Mouse (Mus musculus) lung, adult 2 months (tissue): Measurements from ENCODE around the gene Tnfrsf14. TPM values are rescaled to one million over a fixed set of nuclear protein-coding genes. Genes with fewer than 3 reads are reported as not detected.

Experiments used
- DNase-seq: peaks from one replicate; pipeline ENCODE4 v3.0.0; 2022
- H3K4me1 ChIP-seq: fragments of 200-500 bp; 2 replicates; pipeline ENCODE4 v1.6.1; 2011; ENCODE audit warnings: low read length; ENCODE audit not compliant: control insufficient read depth, insufficient read depth
- H3K4me3 ChIP-seq: fragments of 200-500 bp; replicated peaks from 2 replicates; pipeline ENCODE3; 2011; ENCODE audit warnings: low read depth, mild to moderate bottlenecking, control low read depth, low read length; ENCODE audit errors: extremely low read depth
- CTCF ChIP-seq: fragments of 200-500 bp; IDR thresholded peaks from 2 replicates; pipeline ENCODE4 v1.5.1; 2011; ENCODE audit warnings: mild to moderate bottlenecking, low read length, control low read depth; ENCODE audit not compliant: insufficient read depth
- POLR2A ChIP-seq: fragments of 200-500 bp; IDR thresholded peaks from 2 replicates; pipeline ENCODE4 v1.6.1; 2011; ENCODE audit warnings: low read depth, mild to moderate bottlenecking, control low read depth, low read length, borderline replicate concordance; ENCODE audit errors: extremely low read depth
- WGBS: fragments of 180-500 bp; shearing (Covaris S2); methylation state at CpG from one replicate; pipeline ENCODE4 v1.1.7; 2018; 5-methylcytosine and 5-hydroxymethylcytosine counted together
- polyA plus RNA-seq: library from polyadenylated mRNA; depleted of rRNA; stranded (reverse); fragments of >200 nt; gene quantifications from 2 replicates; pipeline ENCODE4 v1.2.3, GENCODE M21; 2012

Gene Tnfrsf14
- polyA plus RNA-seq, 1 experiment = 56.8 TPM

DNA sequence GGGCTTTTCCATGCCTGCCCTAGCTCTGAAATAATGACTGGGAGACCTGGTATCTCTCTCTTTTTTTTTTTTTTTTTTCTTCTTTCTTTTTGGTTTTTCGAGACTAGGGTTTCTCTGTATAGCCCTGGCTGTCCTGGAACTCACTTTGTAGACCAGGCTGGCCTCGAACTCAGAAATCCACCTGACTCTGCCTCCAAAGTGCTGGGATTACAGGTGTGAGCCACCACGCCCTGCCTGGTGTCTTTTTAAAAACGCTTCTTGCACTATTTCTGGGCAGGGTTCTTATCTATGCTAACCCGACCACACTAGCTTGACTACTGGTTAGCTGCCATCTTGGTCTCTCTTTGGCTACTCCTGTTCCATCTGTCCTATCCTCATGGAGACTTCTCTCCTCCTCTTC, 19.9 kb downstream of the Tnfrsf14 start:
- Histone ChIP-seq H3K4me3 (no peak overlapping the region), H3K4me1 (no peaks in the 10 kb centered on the region; the same call in 1 of the 2 replicates)
- 86% methylated on average over 5 of the region's 5 CpGs for WGBS
- DNase-seq = no peak
- TF ChIP-seq CTCF = no peak
- no peak for TF ChIP-seq POLR2A

DNA sequence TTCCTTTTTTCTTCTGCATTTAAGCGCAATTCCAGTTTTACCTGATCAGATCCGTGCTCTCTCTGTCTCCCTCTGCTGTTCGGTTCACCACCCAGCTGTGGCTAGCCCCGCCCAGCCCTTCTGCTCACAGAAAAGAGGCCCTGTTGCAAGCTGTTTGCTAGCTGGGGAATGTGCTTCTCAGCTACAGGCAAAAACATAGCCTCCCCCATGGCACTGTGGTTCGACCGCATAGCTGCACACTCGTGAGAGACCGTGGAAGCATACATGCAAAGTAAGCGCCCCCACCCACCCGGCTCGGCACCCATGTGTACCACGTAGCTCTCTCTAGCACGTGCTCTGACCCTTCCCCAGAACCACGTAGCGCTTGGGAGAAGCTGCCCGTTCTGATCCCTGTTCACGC, 20.5 kb downstream of the Tnfrsf14 start:
- TF ChIP-seq POLR2A (no peak), CTCF (peak; percentile 77)
- DNase-seq = peak; percentile 55
- WGBS = 20% methylated on average over 17 of the region's 17 CpGs
- Histone ChIP-seq H3K4me1 (no peaks in the 10 kb centered on the region; the same call in 1 of the 2 replicates), H3K4me3 (peak overlapping the region; percentile 53)

DNA sequence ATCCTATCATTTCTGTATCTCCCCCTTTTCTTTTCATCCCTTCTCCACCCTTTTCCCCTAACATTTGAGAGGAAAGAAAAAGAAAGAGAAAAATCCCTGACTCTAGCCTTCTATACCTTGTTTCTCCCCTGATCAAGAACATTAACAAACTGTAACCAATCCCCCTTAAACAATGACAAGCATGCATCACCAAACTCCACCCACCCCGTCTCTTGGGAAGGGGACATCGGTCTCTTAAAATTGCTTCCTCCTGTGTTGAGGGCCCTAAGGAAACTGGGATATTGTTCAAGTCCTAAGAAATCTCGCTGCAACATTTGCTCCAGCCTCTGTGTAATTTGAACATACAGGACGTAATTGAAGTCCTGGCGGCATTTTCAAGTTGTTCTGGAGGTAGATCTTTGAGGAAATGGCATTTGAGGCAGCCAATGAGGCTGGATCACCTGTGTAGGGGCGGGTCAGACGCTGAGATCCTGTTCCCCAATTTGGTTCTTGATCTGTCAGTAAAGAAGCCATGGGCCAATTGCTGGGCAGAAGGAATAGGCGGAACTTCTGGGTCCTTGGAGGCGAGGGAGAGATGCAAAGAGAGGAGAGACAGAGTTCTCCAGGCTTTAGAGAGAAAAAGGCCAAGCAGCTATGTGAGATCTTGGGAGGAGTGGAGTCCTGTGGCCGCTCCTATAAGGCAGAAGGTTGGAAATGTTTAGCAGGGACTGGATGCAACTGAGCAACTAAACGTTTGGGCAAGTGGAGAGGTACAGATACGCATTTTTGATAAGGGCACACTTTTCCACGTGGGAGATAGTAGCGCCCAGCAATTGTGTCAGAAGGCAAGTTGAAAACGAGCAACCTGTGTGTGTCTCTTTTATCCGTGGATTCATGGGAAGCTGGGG, 23.9 kb downstream of the Tnfrsf14 start:
- WGBS = 3% methylated on average over 16 of the region's 16 CpGs
- Histone ChIP-seq H3K4me3 (no peak overlapping the region), H3K4me1 (no peaks in the 10 kb centered on the region; the same call in 1 of the 2 replicates)
- no peak for TF ChIP-seq CTCF
- no peak for TF ChIP-seq POLR2A
- DNase-seq = peak; percentile 79

DNA sequence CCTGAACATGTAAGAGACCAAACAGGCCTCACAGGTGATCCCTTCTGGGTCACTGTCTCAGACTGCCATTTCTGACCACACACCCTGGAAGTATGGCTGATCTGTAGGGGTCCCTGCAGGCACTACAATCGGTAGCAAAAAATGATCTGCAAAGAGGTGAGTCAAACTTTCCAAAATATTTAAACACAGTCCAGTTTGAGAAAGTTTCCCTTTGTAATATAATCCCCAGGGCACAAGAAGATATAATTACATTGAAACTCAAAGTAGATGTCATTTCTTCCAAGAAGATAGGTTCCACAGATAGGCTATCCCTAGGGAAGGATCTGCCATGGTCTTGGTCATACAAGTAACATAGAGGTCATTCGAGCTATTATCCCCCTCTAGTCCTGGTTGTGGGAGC, 26.0 kb downstream of the Tnfrsf14 start:
- Histone ChIP-seq H3K4me1 (peaks cover 7% of the 10 kb centered on the region), H3K4me3 (no peak overlapping the region)
- 84% methylated on average over 2 of the region's 2 CpGs for WGBS
- DNase-seq = no peak
- TF ChIP-seq CTCF (no peak), POLR2A (no peak)

DNA sequence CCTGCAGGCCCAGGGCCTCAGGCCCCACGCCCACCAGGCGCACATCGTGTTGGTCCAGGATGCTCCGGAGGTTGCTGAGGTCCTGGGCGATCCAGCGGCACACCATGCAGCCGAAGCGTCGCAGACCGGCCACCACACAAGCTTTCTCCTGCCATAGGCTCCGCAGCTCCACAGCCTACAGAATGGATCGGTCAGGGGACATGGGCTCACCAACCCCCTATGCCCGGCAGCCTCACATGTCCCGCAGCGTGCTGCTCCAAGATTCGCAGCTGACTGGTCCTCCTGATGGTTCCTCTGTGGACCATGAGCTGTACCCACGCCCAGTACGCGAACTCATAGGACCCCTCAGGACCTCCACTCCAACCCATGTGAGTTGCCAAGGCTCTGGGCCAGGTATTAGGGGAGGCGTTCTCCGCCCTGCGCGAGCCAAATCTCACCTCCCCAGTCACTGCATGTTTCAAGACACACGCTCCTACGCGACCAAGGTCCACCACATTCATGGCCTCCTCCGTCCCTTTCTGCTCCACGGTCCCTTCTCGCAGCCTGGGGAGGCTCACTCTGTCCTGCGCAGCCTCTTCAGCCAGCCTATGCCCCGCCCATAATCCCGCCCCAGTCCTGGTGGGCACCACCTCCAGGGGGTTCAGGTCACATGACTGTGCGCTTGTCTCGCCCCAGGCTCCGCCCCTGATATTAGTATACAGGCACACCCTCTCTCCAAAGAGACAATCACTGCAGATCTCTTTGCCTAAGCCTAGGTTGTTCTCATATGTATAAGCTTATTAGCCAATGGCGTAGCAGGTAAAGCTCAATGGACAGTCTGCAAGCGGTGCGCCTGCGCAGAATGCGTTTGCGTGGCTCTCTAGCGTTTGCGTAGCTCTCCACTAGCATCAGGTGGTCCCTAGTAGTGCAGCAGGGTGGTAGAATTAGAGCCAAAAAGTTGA, 29.6 kb downstream of the Tnfrsf14 start, which contains the start of gene Fam213b:
Gene Fam213b, minus strand, starts transcription at position 630 of the 941 bp plus-strand sequence.
- TF ChIP-seq POLR2A (peak; percentile 89; the same call in 1 of the 2 replicates), CTCF (no peak)
- peak; percentile 68 for DNase-seq
- 5% methylated on average over 43 of the region's 43 CpGs for WGBS
- peaks cover 7% of the 10 kb centered on the region; the same call in 1 of the 2 replicates for H3K4me1 ChIP-seq
- peak within 1 kb of the TSS; percentile 66 for H3K4me3 ChIP-seq

DNA sequence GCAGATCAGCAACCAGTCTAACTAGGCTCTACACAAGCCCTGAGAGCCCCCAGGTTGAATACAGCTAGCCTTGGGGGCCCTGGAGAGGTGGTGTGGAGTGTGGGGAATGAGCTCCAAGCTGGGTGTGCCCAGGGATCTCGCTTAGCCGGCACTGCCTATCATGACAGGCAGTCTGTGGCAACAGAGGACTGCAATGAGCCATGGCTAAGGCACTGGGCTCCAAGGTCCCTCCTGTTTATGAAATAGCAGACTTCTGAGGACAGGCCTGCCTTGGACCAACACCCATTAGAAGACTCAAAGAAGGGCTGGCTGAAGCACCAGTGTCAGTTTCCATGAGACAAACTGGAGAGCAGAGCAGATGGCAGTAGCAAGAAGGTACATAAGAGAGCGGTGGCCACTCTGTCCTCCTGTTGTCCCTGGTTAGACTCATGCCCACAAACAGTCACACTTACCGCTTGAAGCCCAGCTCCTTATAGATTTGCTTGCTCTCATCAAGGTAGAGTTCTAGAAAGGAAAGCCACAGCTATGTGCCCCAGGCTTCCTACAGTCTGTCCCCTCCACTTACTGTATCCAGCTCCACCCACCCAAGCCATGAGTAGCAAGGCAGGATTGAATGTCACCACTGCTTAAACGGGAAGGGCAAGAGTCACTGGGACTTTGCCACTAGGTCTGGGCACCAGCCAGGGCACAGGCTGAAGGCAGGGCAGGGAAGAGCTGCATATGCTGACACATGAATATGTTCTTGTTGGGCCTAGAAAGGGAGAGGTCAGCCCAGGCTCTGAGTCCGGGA, 30.5 kb downstream of the Tnfrsf14 start:
- TF ChIP-seq CTCF (no peak), POLR2A (no peak)
- peaks cover 7% of the 10 kb centered on the region; the same call in 1 of the 2 replicates for H3K4me1 ChIP-seq
- H3K4me3 ChIP-seq = no peak overlapping the region
- WGBS = 66% methylated on average over 6 of the region's 6 CpGs
- no peak for DNase-seq

DNA sequence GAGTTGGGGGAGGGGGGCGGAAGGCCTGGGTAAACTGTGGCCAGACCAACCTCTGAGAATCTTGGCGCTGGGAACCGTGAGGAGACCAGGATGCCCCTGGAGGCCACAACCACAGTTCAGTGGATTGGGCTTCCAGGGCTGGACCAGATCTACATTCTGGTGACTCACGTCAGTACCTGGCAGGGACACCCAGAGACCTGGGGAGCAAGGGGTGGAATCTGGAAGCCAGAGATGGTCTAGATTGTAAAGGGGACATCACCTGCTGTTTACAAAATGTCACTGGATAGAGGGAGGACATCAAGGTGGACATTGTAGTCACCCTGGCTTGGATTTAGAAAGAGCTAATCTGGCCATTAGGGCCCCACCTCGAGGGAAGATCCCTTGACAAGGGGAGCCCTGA, 32.8 kb downstream of the Tnfrsf14 start:
- no peak for DNase-seq
- TF ChIP-seq CTCF (no peak), POLR2A (no peak)
- Histone ChIP-seq H3K4me1 (peaks cover 7% of the 10 kb centered on the region; the same call in 1 of the 2 replicates), H3K4me3 (no peak overlapping the region)
- WGBS = 75% methylated on average over 5 of the region's 5 CpGs

DNA sequence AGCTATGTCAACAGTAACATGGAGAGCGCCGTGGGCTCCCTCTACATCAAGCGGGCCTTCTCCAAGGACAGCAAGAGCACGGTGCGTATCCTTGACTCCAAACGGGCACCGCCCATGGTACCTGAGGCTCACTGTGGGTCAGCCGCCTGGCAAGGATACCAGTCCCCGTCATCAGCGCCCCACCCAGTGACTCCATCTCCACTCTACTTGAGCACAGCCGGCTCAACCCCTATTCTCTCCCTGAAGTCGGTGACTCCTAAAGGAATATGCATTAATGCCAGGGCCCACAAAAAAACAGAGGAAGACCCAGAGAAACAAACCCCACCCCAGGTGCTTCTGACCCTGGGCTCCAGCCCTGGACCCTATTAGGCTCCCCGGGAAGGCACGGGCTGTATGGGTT, 37.5 kb downstream of the Tnfrsf14 start:
- no peak overlapping the region for H3K4me3 ChIP-seq
- no peak for TF ChIP-seq POLR2A
- TF ChIP-seq CTCF = no peak
- DNase-seq = no peak
- WGBS = 71% methylated on average over 14 of the region's 14 CpGs
- H3K4me1 ChIP-seq = no peaks in the 10 kb centered on the region
